Mouse (Mus musculus) stomach, embryonic 15.5 days (tissue): ENCODE results near the gene Ccdc191. TPM values are rescaled to one million over a fixed set of nuclear protein-coding genes. Genes with fewer than 3 reads are reported as not detected.

Experiments used
- ATAC-seq: fragments of 200-750 bp; cut with Nextera tagmentation; 2 replicates; pipeline ENCODE4 v1.8.0; 2017; ENCODE audit warnings: low read depth, moderate number of reproducible peaks, moderate TSS enrichment; ENCODE audit not compliant: insufficient read depth, low FRiP score
- H3K27ac ChIP-seq: fragments of 300-500 bp; sonication (generic); 2 replicates; pipeline ENCODE4 v1.5.1; 2015; ENCODE audit warnings: mild to moderate bottlenecking, inconsistent platforms
- H3K27me3 ChIP-seq: fragments of 300-500 bp; sonication (generic); replicated peaks from 2 replicates; pipeline ENCODE4 v1.6.1; 2015; ENCODE audit warnings: inconsistent platforms
- H3K36me3 ChIP-seq: fragments of 300-500 bp; sonication (generic); 2 replicates; pipeline ENCODE4 v1.6.1; 2015; ENCODE audit warnings: inconsistent platforms
- H3K4me1 ChIP-seq: fragments of 300-500 bp; sonication (generic); 2 replicates; pipeline ENCODE4 v1.6.1; 2015; ENCODE audit warnings: inconsistent platforms
- H3K4me2 ChIP-seq: fragments of 300-500 bp; sonication (generic); 2 replicates; pipeline ENCODE4 v1.6.1; 2015; ENCODE audit warnings: mild to moderate bottlenecking, inconsistent platforms
- H3K4me3 ChIP-seq: fragments of 300-500 bp; sonication (generic); replicated peaks from 2 replicates; pipeline ENCODE4 v1.5.1; 2015; ENCODE audit warnings: inconsistent platforms
- H3K9ac ChIP-seq: fragments of 300-500 bp; sonication (generic); 2 replicates; pipeline ENCODE4 v1.6.1; 2015; ENCODE audit warnings: inconsistent platforms
- H3K9me3 ChIP-seq: fragments of 300-500 bp; sonication (generic); 2 replicates; pipeline ENCODE4 v1.6.1; 2016; ENCODE audit warnings: inconsistent platforms
- WGBS: fragments of 180-500 bp; shearing (Covaris S2); methylation state at CpG from one replicate; pipeline ENCODE4 v1.1.7; 2015; 5-methylcytosine and 5-hydroxymethylcytosine counted together
- polyA plus RNA-seq: library from polyadenylated mRNA; unstranded; fragments of >200 nt; fragmentation: Nextera tagmentation; extraction: Ambion mirVana; gene quantifications from 2 replicates; pipeline ENCODE4 v1.2.1, GENCODE M21; 2015

Ccdc191 gene
- polyA plus RNA-seq, 1 experiment from 2014 or later = 11.8 TPM

DNA sequence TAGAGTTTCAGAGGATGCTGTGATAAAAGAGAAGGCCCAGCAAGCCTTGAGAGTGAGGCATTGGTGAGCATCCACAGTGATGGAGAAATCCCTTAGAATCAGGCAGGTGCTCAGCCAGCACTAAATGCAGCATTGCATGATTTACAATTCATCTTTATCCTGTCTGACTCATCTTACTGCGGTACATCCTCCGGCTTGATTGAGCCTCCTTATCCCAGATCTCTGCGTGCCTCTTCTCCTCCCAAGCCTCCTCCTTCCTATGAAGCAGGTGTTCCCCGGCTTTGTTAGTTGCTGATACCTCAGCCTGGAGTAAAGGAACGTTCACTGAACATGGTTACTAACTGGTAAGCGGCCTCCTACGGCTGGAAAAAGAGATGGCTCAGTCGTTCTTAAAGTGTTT, 4.9 kb downstream of the Ccdc191 start:
- H3K27me3 ChIP-seq = no peaks in the 10 kb centered on the region
- 85% methylated on average over 8 of the region's 8 CpGs for WGBS
- H3K36me3 ChIP-seq = no peaks in the 10 kb centered on the region
- H3K9me3 ChIP-seq = no peaks in the 10 kb centered on the region
- no peaks in the 10 kb centered on the region for H3K4me1 ChIP-seq
- H3K9ac ChIP-seq = no peak overlapping the region
- H3K4me2 ChIP-seq = no peak overlapping the region
- H3K27ac ChIP-seq = no peak overlapping the region
- no peak for ATAC-seq
- no peak overlapping the region for H3K4me3 ChIP-seq

DNA sequence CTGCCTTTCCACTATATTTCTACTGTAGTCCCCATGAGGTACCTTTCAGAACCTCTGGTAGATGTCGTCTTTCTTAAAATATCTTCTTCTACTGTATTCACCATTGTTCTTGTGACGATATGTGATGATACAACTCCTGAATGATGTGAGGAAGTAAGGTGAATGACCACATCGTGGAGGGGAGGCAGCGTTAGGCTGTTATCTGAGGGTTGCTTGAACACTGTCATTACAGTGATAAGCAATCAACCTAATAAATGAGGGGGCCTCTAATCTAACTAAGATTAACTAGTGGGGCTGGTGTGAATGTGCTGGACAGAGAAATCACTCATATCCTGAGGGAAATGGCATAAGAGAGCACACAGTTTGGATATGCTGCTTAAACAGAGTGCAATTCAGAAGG, 10.5 kb downstream of the Ccdc191 start:
- no peak overlapping the region for H3K9ac ChIP-seq
- no peak for ATAC-seq
- H3K9me3 ChIP-seq = no peaks in the 10 kb centered on the region
- no peaks in the 10 kb centered on the region for H3K36me3 ChIP-seq
- H3K4me3 ChIP-seq = no peak overlapping the region
- H3K4me2 ChIP-seq = no peak overlapping the region
- H3K4me1 ChIP-seq = no peaks in the 10 kb centered on the region
- H3K27me3 ChIP-seq = no peaks in the 10 kb centered on the region
- no peak overlapping the region for H3K27ac ChIP-seq
- WGBS = 66% methylated on average over 4 of the region's 4 CpGs

DNA sequence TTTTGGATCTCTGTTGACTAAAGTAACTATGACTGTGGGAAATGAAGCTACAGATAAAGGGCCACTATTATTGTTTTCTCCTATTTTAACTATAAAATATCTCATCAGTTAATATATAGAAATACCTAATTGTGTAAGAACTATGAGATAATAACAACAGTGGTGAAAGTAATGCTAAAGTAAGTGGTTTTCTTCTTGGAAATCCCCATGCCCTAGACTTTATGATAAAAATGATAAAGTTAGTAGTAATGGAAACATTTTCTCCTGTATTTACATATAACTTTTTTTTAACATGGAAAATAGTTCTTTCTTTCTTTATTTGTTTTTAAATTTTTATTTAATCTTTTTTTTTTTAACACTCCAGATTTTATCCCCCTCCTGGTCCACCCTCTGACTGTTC, 11.0 kb downstream of the Ccdc191 start:
- Histone ChIP-seq H3K27ac (no peak overlapping the region), H3K36me3 (no peaks in the 10 kb centered on the region), H3K9ac (no peak overlapping the region), H3K4me2 (no peak overlapping the region), H3K4me3 (no peak overlapping the region), H3K27me3 (no peaks in the 10 kb centered on the region), H3K9me3 (no peaks in the 10 kb centered on the region), H3K4me1 (no peaks in the 10 kb centered on the region)
- no peak for ATAC-seq

DNA sequence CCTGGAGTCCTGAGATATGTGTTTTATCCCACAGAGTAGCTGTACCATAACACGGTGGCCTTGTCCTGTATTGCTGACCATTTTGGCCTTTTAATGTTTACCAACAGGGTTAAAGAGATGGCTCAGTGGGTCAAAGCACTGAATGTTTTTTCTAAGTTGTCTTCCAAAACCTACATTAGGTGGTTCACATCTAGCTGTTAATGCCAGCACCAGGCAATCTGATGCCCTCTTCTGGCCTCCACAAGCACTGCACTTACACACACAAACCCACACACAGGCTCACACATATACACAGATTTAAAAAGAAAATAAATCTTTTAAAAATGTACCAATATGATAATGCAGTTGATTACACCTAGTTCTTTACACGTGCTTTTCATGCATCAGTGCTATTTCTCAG, 19.3 kb downstream of the Ccdc191 start:
- Histone ChIP-seq H3K9me3 (no peaks in the 10 kb centered on the region), H3K4me1 (no peaks in the 10 kb centered on the region), H3K27me3 (no peaks in the 10 kb centered on the region), H3K4me2 (no peak overlapping the region), H3K9ac (no peak overlapping the region), H3K36me3 (0 out of 2 replicates have a peak, but pooled peaks cover 3% of the 10 kb centered on the region), H3K27ac (no peak overlapping the region), H3K4me3 (no peak overlapping the region)
- no peak for ATAC-seq
- WGBS = 83% methylated on average over 2 of the region's 2 CpGs

DNA sequence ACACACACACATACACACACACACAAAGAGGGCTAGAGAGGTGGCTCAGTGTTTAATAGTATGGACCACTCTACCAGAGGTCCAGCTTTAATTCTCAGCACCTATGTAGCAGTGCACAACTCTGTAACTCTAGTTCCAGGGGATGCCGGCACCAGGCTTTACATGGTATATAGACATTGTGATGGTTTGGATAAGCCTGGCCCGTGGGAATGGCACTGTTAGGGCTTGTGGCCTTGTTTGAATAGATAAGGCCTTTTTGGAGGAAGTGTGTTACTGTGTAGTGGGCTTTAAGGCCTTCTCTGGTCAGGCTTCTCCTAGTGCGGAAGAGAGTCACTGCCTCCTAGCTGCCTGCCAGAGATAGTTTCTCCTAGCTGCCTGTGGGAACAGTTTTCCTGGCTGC, 29.3 kb downstream of the Ccdc191 start:
- no peaks in the 10 kb centered on the region for H3K27me3 ChIP-seq
- no peak overlapping the region for H3K9ac ChIP-seq
- H3K4me2 ChIP-seq = no peak overlapping the region
- ATAC-seq = peak; percentile 70; the same call in 1 of the 2 replicates
- WGBS = 70% methylated on average over 3 of the region's 3 CpGs
- H3K4me3 ChIP-seq = no peak overlapping the region
- H3K4me1 ChIP-seq = no peaks in the 10 kb centered on the region
- no peaks in the 10 kb centered on the region for H3K9me3 ChIP-seq
- H3K36me3 ChIP-seq = no peaks in the 10 kb centered on the region
- H3K27ac ChIP-seq = no peak overlapping the region

DNA sequence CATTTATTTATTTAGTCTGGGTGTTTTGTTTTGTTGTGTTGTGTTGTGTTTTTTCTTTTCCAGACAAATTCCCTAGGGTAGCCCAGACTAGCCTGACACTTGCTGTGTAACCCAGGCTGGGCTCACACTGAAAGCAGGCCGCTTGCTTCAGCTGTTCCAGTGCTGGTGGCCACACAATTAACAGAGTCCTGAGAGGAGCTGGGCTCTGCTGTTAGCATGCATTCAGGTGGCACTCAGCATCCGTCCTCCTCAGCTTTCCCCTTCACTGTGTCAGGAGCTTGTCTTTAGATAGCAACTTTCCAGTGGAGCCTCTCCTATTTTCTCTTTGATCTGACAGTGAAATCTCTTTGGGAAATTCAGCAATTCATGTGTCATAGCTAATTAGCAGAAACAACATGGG, 32.4 kb downstream of the Ccdc191 start:
- Histone ChIP-seq H3K9me3 (no peaks in the 10 kb centered on the region), H3K4me1 (no peaks in the 10 kb centered on the region), H3K27me3 (no peaks in the 10 kb centered on the region), H3K27ac (no peak overlapping the region), H3K9ac (no peak overlapping the region), H3K36me3 (no peaks in the 10 kb centered on the region), H3K4me3 (no peak overlapping the region), H3K4me2 (no peak overlapping the region)
- 82% methylated on average over 2 of the region's 2 CpGs for WGBS
- no peak for ATAC-seq

DNA sequence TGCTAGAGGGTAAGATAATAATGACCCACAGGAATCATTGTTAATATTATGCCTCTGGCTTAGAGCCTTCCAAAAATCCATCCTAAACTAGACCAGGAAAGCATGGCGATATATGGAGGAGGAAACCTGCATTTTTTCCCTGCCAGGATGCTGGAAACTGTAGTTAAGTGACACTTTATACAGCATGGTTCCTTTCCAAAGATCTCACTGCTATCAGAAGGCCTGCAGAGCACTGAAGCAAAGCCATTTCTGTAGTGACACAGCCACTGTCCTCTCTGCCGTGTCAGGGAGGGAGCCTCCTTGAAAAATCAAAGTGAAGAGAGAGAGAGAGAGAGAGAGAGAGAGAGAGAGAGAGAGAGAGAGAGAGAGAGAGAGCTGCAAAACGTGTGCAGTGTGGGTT, 33.0 kb downstream of the Ccdc191 start:
- H3K27ac ChIP-seq = no peak overlapping the region

DNA sequence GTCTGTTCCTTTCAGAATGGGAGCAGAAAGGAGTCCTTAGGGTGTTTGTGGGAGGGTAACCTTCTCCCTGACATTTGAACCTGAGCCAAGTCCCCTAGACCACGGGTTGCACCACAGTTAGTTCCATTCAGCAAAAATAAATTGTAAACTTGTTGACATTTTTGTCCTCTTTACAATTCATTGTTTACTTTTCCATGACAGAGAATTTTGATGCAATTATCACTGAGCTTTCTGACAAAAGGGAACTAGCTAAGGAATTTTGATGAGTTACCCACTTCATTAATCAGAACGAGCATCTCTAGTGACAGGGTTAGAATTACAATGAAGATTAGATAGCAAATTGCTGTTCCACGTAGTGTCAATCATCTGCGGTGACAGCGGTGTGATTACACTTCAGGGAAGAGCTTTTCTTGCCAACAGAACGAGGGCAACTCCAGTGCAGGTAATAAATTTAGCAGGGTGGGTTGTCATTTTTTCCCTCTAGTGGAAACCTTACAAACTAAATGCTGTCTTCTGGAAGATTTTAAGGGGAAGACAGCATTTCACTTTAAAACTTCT, 35.5 kb downstream of the Ccdc191 start:
- WGBS = 40% methylated on average over 6 of the region's 6 CpGs
- no peaks in the 10 kb centered on the region for H3K36me3 ChIP-seq
- no peak for ATAC-seq
- H3K4me2 ChIP-seq = no peak overlapping the region
- H3K4me3 ChIP-seq = no peak overlapping the region
- H3K9me3 ChIP-seq = no peaks in the 10 kb centered on the region
- H3K9ac ChIP-seq = no peak overlapping the region
- no peaks in the 10 kb centered on the region for H3K4me1 ChIP-seq
- H3K27me3 ChIP-seq = no peaks in the 10 kb centered on the region
- H3K27ac ChIP-seq = no peak overlapping the region

More for the DNA sequence above, 33.0 kb downstream of the Ccdc191 start:
- H3K36me3 ChIP-seq = no peaks in the 10 kb centered on the region
- H3K4me2 ChIP-seq = no peak overlapping the region
- H3K4me3 ChIP-seq = no peak overlapping the region
- no peaks in the 10 kb centered on the region for H3K27me3 ChIP-seq
- ATAC-seq = no peak
- 58% methylated on average over 3 of the region's 3 CpGs for WGBS
- H3K9me3 ChIP-seq = no peaks in the 10 kb centered on the region
- no peak overlapping the region for H3K9ac ChIP-seq
- H3K4me1 ChIP-seq = no peaks in the 10 kb centered on the region

DNA sequence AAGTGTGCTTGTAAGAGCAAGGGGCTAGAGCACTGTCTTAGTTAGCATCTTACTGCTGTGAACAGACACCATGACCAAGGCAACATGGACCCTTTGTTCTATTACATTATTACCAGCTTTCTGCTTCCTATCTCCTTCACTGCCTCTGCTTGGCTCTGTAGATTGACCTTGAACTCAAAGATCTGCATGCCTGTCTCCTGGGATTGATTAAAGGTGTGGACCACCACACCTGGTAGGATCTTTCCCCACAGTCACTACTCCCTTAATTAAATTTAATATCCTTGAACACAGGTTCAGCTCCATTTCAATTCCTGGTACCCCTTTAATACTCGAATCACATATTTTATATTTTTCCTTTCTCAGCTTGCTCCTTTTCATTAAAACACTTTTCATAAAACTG, 36.2 kb downstream of the Ccdc191 start:
- no peak overlapping the region for H3K27ac ChIP-seq
- ATAC-seq = no peak
- 87% methylated on average over 1 of the region's 1 CpGs for WGBS

DNA sequence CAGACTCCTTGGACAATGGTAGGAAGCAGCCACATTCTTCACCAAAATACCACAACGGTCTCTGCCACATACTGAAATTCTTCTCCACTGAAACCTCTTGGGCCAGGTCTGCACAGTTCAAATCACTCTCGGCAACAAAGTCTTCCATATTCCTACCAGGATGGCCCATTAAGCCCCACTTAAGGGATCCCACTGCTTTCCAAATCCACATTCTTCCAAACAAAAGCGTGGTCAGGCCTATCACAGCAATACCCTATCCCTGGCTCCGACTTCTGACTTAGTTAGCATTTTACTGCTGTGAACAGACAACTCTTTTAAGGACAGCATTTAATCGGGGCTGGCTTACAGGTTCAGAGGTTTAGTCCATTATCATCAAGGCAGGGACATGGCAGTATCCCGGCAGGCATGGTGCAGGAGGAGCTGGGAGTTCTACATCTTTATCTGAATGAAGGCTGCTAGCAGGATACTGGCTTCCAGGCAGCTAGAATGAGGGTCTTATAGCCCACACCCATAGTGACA, 36.8 kb downstream of the Ccdc191 start, which contains the start of gene Qtrt2:
Gene Qtrt2, minus strand, starts transcription at position 469 of the 519 bp plus-strand sequence.
- Histone ChIP-seq H3K27ac (no peak within 1 kb of the TSS), H3K4me3 (no peak within 1 kb of the TSS), H3K9me3 (no peaks in the 10 kb centered on the region), H3K4me2 (no peak within 1 kb of the TSS), H3K27me3 (no peaks in the 10 kb centered on the region), H3K4me1 (no peaks in the 10 kb centered on the region), H3K9ac (no peak within 1 kb of the TSS), H3K36me3 (no peaks in the 10 kb centered on the region)
- WGBS = 81% methylated on average over 6 of the region's 6 CpGs
- ATAC-seq = no peak

More for the DNA sequence above, 36.2 kb downstream of the Ccdc191 start:
- no peak overlapping the region for H3K9ac ChIP-seq
- H3K4me3 ChIP-seq = no peak overlapping the region
- no peaks in the 10 kb centered on the region for H3K4me1 ChIP-seq
- no peaks in the 10 kb centered on the region for H3K27me3 ChIP-seq
- no peak overlapping the region for H3K4me2 ChIP-seq
- H3K9me3 ChIP-seq = no peaks in the 10 kb centered on the region
- no peaks in the 10 kb centered on the region for H3K36me3 ChIP-seq

DNA sequence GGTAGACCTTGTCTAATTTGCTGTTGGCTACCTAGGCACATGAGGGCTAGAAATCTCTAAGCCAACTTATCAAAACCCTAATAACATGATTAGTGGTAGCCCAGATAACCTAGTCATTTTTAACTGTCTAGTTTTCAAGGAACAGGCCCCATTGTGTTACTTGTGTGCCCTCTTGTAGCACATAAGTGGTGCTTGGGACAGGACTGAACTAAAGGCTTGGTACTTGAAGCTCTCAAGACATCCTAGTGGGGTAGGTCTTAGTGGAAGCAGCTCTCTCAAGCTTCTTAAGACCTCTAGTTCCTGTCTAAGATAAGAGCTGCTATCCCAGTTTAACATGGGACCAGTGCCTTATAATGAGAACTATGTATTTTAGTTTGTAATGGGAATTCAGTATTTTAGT, 41.0 kb downstream of the Ccdc191 start:
- no peaks in the 10 kb centered on the region for H3K36me3 ChIP-seq
- H3K27me3 ChIP-seq = no peaks in the 10 kb centered on the region
- H3K27ac ChIP-seq = no peak overlapping the region
- H3K9ac ChIP-seq = no peak overlapping the region
- no peak overlapping the region for H3K4me2 ChIP-seq
- no peaks in the 10 kb centered on the region for H3K9me3 ChIP-seq
- H3K4me1 ChIP-seq = no peaks in the 10 kb centered on the region
- ATAC-seq = no peak
- H3K4me3 ChIP-seq = no peak overlapping the region

DNA sequence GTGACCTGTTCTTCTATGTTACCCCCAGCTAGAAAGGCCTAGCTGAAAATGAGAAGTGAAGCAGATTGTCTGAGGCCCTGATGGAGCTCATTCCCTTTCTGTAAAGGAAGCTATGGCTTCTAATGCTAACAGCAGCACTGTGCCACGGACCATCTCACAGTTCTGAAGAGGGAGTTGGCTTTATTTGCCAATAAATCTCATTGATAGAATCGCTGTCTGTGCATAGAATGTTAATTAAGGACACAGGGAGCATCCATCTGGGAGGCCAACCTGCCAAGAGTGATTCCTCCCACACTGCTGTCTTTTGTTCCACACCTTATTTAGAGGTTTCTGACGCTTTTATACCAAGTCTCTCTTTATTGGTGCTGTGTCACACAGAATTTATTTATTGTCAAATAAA, 41.9 kb downstream of the Ccdc191 start:
- no peak for ATAC-seq
- Histone ChIP-seq H3K4me1 (no peaks in the 10 kb centered on the region), H3K9me3 (no peaks in the 10 kb centered on the region)

DNA sequence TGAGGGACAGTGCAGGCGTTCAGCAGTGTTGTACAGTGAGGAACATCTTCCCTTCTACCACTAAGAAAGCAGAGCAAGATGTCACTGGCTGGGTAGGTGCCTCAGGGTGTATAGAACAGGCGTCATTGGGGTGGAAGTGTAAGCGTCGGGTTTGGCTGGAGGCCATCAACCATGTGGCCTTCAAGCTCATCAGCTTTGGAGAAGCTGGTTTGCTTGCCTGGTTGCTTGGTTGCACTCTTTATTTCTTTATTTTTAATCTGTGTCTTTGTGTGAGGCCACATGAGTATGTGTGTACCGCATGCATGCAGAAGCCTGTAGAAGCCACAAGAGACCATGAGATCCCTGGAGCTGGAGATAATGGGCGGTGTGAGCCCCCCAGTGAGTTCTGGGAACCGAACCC, 42.7 kb downstream of the Ccdc191 start:
- Histone ChIP-seq H3K9me3 (no peaks in the 10 kb centered on the region), H3K9ac (no peak overlapping the region), H3K36me3 (no peaks in the 10 kb centered on the region), H3K27me3 (no peaks in the 10 kb centered on the region), H3K4me3 (no peak overlapping the region), H3K4me1 (no peaks in the 10 kb centered on the region), H3K4me2 (no peak overlapping the region), H3K27ac (no peak overlapping the region)
- ATAC-seq = no peak
- 80% methylated on average over 7 of the region's 7 CpGs for whole genome bisulfite sequencing

More for the DNA sequence above, 41.9 kb downstream of the Ccdc191 start:
- 73% methylated on average over 3 of the region's 3 CpGs for WGBS
- Histone ChIP-seq H3K27ac (no peak overlapping the region), H3K4me3 (no peak overlapping the region), H3K27me3 (no peaks in the 10 kb centered on the region), H3K9ac (no peak overlapping the region), H3K4me2 (no peak overlapping the region), H3K36me3 (no peaks in the 10 kb centered on the region)
